Mouse (Mus musculus) cortical plate, adult 2 months (tissue): ENCODE measurements around the gene Rnf26.

Source experiments
- CTCF ChIP-seq: fragments of 200-500 bp; IDR thresholded peaks from 2 replicates; pipeline ENCODE4 v1.5.1; 2011; ENCODE audit warnings: mild to moderate bottlenecking, control low read depth, low read length; ENCODE audit not compliant: insufficient read depth; ENCODE audit errors: extremely low read depth
- POLR2A ChIP-seq: fragments of 200-500 bp; IDR thresholded peaks from 2 replicates; pipeline ENCODE4 v1.6.1; 2011; ENCODE audit warnings: mild to moderate bottlenecking, low read length, control low read depth; ENCODE audit not compliant: insufficient read depth; ENCODE audit errors: extremely low read depth

DNA sequence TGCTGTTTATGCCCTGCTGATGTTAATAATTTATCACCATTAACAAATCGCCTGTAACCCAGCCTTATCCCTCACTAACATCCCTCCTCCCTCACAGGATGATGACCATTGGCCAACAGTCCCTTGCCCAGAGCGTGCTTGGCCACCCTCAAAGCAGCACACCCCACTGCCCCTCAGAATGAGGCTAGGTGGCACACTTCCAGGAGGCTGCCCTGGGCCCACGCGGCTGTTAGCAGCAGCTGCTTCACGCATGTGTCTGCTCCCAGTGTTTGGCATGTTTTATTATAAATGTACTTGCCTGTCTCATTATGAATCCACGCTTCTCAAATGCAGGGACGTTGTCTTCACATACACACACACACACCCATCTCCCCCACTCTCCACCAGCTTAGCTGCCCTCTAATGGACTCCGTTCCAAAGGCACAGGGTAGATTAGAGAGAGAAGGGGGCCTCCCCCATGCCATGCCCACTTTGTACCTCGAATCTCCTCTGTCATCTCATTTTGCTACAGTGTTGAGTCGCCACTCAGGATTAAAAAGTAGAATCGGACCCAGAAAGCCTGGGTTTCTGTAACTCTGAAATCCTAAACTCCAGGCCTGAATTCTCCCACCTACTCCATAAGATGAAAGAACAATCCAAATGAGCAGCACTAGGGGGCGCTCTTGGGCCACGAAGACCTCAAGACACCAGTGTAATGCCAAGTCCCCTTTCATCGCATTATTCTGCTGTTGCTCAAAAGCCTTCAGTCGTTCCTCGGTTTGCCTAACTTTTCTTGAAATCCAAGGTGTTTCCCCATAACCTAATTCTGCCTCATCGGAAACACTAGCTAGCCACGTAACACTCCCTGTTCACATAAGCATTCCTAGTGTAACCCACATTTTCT lies 12.5 kb upstream of the Rnf26 start:
- TF ChIP-seq CTCF (peak; percentile 95), POLR2A (no peak)
